Mouse (Mus musculus) embryonic facial prominence, embryonic 15.5 days (tissue): Measurements from ENCODE around the gene Fnip2. TPM values are rescaled to one million over a fixed set of nuclear protein-coding genes. Genes with fewer than 3 reads are reported as not detected.

Experiments
- ATAC-seq: fragments of 200-750 bp; cut with Nextera tagmentation; 2 replicates; pipeline ENCODE4 v1.8.0; 2017; ENCODE audit warnings: low read depth, moderate TSS enrichment; ENCODE audit not compliant: insufficient number of reproducible peaks, low FRiP score, low TSS enrichment
- H3K27ac ChIP-seq: fragments of 300-500 bp; sonication (generic); replicated peaks from 2 replicates; pipeline ENCODE4 v1.5.1; 2015; ENCODE audit warnings: mild to moderate bottlenecking, inconsistent platforms
- H3K27me3 ChIP-seq: fragments of 300-500 bp; sonication (generic); 2 replicates; pipeline ENCODE4 v1.6.1; 2015; ENCODE audit warnings: inconsistent platforms
- H3K36me3 ChIP-seq: fragments of 300-500 bp; sonication (generic); 2 replicates; pipeline ENCODE4 v1.6.1; 2015; ENCODE audit warnings: mild to moderate bottlenecking, inconsistent platforms
- H3K4me1 ChIP-seq: fragments of 300-500 bp; sonication (generic); 2 replicates; pipeline ENCODE4 v1.6.1; 2015; ENCODE audit warnings: inconsistent platforms
- H3K4me2 ChIP-seq: fragments of 300-500 bp; sonication (generic); replicated peaks from 2 replicates; pipeline ENCODE4 v1.6.1; 2015; ENCODE audit warnings: mild to moderate bottlenecking, inconsistent platforms
- H3K4me3 ChIP-seq: fragments of 300-500 bp; sonication (generic); replicated peaks from 2 replicates; pipeline ENCODE4 v1.5.1; 2015; ENCODE audit warnings: mild to moderate bottlenecking, inconsistent platforms
- H3K9ac ChIP-seq: fragments of 300-500 bp; sonication (generic); 2 replicates; pipeline ENCODE4 v1.6.1; 2015; ENCODE audit warnings: inconsistent platforms
- H3K9me3 ChIP-seq: fragments of 300-500 bp; sonication (generic); replicated peaks from 2 replicates; pipeline ENCODE4 v1.6.1; 2016; ENCODE audit warnings: inconsistent platforms
- WGBS: fragments of 180-500 bp; shearing (Covaris S2); methylation state at CpG from one replicate; pipeline ENCODE4 v1.1.7; 2015; 5-methylcytosine and 5-hydroxymethylcytosine counted together
- polyA plus RNA-seq: library from polyadenylated mRNA; unstranded; fragments of >200 nt; fragmentation: Nextera tagmentation; extraction: Ambion mirVana; gene quantifications from 2 replicates; pipeline ENCODE4 v1.2.1, GENCODE M21; 2015

Fnip2 gene
- polyA plus RNA-seq, 1 experiment from 2014 or later = 3.5 TPM

- H3K27me3 ChIP-seq = no peaks in the 10 kb centered on the region
- ATAC-seq = no peak
- H3K4me2 ChIP-seq = no peak overlapping the region
- H3K36me3 ChIP-seq = no peaks in the 10 kb centered on the region
- H3K27ac ChIP-seq = no peak overlapping the region
- H3K9me3 ChIP-seq = no peaks in the 10 kb centered on the region
- H3K4me1 ChIP-seq = peaks cover 17% of the 10 kb centered on the region
- H3K4me3 ChIP-seq = no peak overlapping the region
- 76% methylated on average over 4 of the region's 4 CpGs for WGBS
- no peak overlapping the region for H3K9ac ChIP-seq
Observed at GRCm38 (mm10) chr3:79523349-79523748, 44.2 kb downstream of the Fnip2 start.

DNA sequence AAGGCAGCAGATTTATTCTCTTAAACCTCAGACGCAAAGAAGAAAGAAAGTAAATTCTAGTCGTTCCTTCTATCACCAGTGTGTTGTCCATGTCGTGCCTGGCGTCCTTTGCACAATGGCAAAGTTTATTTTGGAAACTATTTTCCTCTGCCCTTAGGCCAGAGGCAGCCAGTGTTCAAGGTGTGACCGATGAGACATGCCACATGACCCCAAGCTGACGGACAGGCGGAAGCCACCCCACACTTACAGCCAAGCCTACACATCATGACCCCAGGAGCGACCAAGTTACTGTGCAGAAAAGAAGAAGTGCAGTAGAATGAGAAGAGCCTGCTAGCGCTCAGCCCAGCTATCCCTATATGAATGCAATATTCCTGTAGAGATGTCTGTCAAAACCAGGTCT lies 47.7 kb downstream of the Fnip2 start:
- Histone ChIP-seq H3K4me3 (no peak overlapping the region), H3K4me1 (peaks cover 20% of the 10 kb centered on the region), H3K27ac (no peak overlapping the region), H3K27me3 (no peaks in the 10 kb centered on the region), H3K36me3 (no peaks in the 10 kb centered on the region), H3K9me3 (no peaks in the 10 kb centered on the region), H3K4me2 (no peak overlapping the region), H3K9ac (no peak overlapping the region)
- WGBS = 48% methylated on average over 9 of the region's 9 CpGs
- no peak for ATAC-seq

- no peaks in the 10 kb centered on the region for H3K9me3 ChIP-seq
- peaks cover 20% of the 10 kb centered on the region for H3K4me1 ChIP-seq
- ATAC-seq = 0 out of 2 replicates have a peak, but pooled peaks have one; percentile 19
- no peaks in the 10 kb centered on the region for H3K36me3 ChIP-seq
- 32% methylated on average over 13 of the region's 13 CpGs for WGBS
- no peak overlapping the region for H3K4me3 ChIP-seq
- H3K4me2 ChIP-seq = no peak overlapping the region
- no peak overlapping the region for H3K9ac ChIP-seq
- no peak overlapping the region for H3K27ac ChIP-seq
- no peaks in the 10 kb centered on the region for H3K27me3 ChIP-seq
Observed at GRCm38 (mm10) chr3:79518761-79519527, 48.7 kb downstream of the Fnip2 start.

DNA sequence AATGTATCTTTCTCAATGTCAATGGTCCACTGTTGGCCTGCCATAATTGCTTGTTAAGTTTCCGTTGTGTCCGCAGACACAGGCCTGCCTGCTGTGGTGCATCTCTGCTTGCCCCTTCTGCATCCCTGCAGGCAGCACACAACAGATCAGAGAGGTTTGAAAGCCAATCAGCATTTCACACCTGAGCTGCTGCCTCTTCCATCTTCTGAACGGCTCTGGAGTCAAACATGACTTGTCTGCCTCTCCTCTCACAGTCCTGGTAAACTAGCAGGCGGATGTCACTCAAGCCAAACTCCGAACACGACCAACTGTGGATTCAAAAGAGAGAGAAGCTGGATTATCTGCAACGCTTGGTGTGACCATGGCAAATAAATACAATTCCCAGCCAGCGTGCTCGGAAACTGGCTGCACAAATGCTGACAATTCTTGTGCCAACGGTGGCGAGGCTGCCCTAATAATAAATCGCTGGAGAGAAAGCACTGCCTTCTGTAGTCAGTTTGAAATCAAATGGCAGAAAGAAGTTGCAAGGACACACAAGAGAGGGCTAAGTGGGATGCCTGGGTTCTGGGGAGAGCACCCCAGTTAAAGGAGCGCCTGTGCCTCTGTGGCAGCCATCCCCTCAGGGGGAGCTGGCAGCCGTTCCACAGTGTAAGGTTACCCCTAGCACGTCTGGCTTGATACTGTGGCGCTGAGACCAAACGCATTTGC lies 49.6 kb downstream of the Fnip2 start:
- Histone ChIP-seq H3K36me3 (no peaks in the 10 kb centered on the region), H3K4me2 (no peak overlapping the region), H3K4me1 (peaks cover 20% of the 10 kb centered on the region), H3K27me3 (no peaks in the 10 kb centered on the region), H3K4me3 (no peak overlapping the region), H3K9ac (no peak overlapping the region), H3K27ac (no peak overlapping the region), H3K9me3 (no peaks in the 10 kb centered on the region)
- no peak for ATAC-seq
- WGBS = 53% methylated on average over 17 of the region's 17 CpGs

DNA sequence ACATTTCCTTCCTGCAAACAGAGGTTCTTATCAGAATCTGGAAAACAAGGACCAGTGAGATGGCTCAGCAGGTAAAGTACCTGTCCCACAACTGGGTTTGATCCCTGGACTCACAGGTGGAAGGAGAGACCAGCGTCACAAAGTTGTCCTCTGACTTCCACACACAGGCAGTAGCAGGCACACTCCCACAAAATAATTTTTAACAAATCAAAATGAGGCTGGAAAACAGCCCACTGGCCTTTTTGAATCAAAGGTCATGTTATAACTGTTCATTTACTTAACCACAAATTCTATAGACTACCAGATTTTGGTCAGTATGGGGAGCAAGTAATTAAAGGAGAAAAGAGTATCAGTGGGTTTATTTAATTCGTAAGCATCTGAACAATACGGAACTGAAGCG lies 50.6 kb downstream of the Fnip2 start:
- H3K27me3 ChIP-seq = no peaks in the 10 kb centered on the region
- no peak overlapping the region for H3K27ac ChIP-seq
- no peak for ATAC-seq
- H3K36me3 ChIP-seq = no peaks in the 10 kb centered on the region
- no peaks in the 10 kb centered on the region for H3K9me3 ChIP-seq
- 86% methylated on average over 4 of the region's 4 CpGs for WGBS
- H3K4me1 ChIP-seq = peaks cover 20% of the 10 kb centered on the region
- H3K4me3 ChIP-seq = no peak overlapping the region
- no peak overlapping the region for H3K4me2 ChIP-seq
- no peak overlapping the region for H3K9ac ChIP-seq

GRCm38 (mm10) chr3:79516099-79516920 lies 51.3 kb downstream of the Fnip2 start:
- Histone ChIP-seq H3K4me2 (no peak overlapping the region), H3K27me3 (no peaks in the 10 kb centered on the region), H3K9me3 (no peaks in the 10 kb centered on the region), H3K36me3 (no peaks in the 10 kb centered on the region), H3K4me3 (no peak overlapping the region), H3K9ac (no peak overlapping the region), H3K4me1 (peaks cover 20% of the 10 kb centered on the region), H3K27ac (no peak overlapping the region; the same call in 1 of the 2 replicates)
- ATAC-seq = 0 out of 2 replicates have a peak, but pooled peaks have one; percentile 17
- 60% methylated on average over 14 of the region's 14 CpGs for WGBS

- no peak overlapping the region for H3K4me3 ChIP-seq
- no peak overlapping the region for H3K27ac ChIP-seq
- H3K9me3 ChIP-seq = no peaks in the 10 kb centered on the region
- no peaks in the 10 kb centered on the region for H3K27me3 ChIP-seq
- H3K4me1 ChIP-seq = peaks cover 19% of the 10 kb centered on the region
- H3K9ac ChIP-seq = no peak overlapping the region
- WGBS = 85% methylated on average over 2 of the region's 2 CpGs
- H3K4me2 ChIP-seq = no peak overlapping the region
- H3K36me3 ChIP-seq = no peaks in the 10 kb centered on the region
- no peak for ATAC-seq
Observed at GRCm38 (mm10) chr3:79514304-79514703, 53.3 kb downstream of the Fnip2 start.

- Histone ChIP-seq H3K4me2 (no peak overlapping the region), H3K9me3 (no peaks in the 10 kb centered on the region), H3K27ac (no peak overlapping the region), H3K36me3 (0 out of 2 replicates have a peak, but pooled peaks cover 16% of the 10 kb centered on the region), H3K4me1 (no peaks in the 10 kb centered on the region), H3K9ac (no peak overlapping the region), H3K27me3 (no peaks in the 10 kb centered on the region), H3K4me3 (no peak overlapping the region)
- 78% methylated on average over 2 of the region's 2 CpGs for WGBS
- ATAC-seq = no peak
Observed at GRCm38 (mm10) chr3:79501166-79501728, 66.3 kb downstream of the Fnip2 start.

GRCm38 (mm10) chr3:79500279-79500678 lies 67.3 kb downstream of the Fnip2 start:
- WGBS = 81% methylated on average over 10 of the region's 10 CpGs
- ATAC-seq = no peak
- H3K36me3 ChIP-seq = 0 out of 2 replicates have a peak, but pooled peaks cover 12% of the 10 kb centered on the region

DNA sequence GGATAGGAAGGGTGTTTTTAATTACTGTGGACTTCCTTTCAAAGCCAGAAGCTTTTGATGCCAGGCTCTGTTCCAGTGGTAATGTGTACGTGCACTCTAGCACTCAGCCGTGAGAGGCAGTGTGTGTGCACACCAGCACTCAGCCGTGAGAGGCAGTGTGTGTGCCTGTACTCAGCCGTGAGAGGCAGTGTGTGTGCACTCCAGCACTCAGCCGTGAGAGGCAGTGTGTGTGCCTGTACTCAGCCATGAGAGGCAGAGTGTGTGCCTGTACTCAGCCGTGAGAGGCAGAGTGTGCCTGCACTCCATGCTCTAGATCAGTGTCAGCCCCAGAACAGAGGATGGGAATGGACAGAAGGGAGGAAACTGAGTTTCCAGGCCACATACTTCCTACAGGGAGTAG lies 70.9 kb downstream of the Fnip2 start:
- no peaks in the 10 kb centered on the region for H3K27me3 ChIP-seq
- WGBS = 51% methylated on average over 6 of the region's 6 CpGs
- peaks cover 19% of the 10 kb centered on the region; the same call in 1 of the 2 replicates for H3K36me3 ChIP-seq
- no peaks in the 10 kb centered on the region for H3K9me3 ChIP-seq
- H3K9ac ChIP-seq = no peak overlapping the region
- no peaks in the 10 kb centered on the region for H3K4me1 ChIP-seq
- ATAC-seq = no peak
- H3K4me3 ChIP-seq = no peak overlapping the region
- no peak overlapping the region for H3K27ac ChIP-seq
- no peak overlapping the region for H3K4me2 ChIP-seq

More at GRCm38 (mm10) chr3:79500279-79500678, 67.3 kb downstream of the Fnip2 start:
- Histone ChIP-seq H3K27me3 (no peaks in the 10 kb centered on the region), H3K9ac (no peak overlapping the region), H3K4me1 (no peaks in the 10 kb centered on the region), H3K4me2 (no peak overlapping the region), H3K9me3 (no peaks in the 10 kb centered on the region), H3K27ac (no peak overlapping the region), H3K4me3 (no peak overlapping the region)

- 82% methylated on average over 7 of the region's 7 CpGs for WGBS
Observed at GRCm38 (mm10) chr3:79495151-79495550, 72.4 kb downstream of the Fnip2 start.

More at GRCm38 (mm10) chr3:79495151-79495550, 72.4 kb downstream of the Fnip2 start:
- Histone ChIP-seq H3K9ac (no peak overlapping the region), H3K27ac (no peak overlapping the region), H3K36me3 (peaks cover 18% of the 10 kb centered on the region; the same call in 1 of the 2 replicates), H3K4me2 (no peak overlapping the region), H3K9me3 (no peaks in the 10 kb centered on the region), H3K4me3 (no peak overlapping the region), H3K4me1 (no peaks in the 10 kb centered on the region), H3K27me3 (no peaks in the 10 kb centered on the region)
- no peak for ATAC-seq
